Mouse (Mus musculus) embryonic fibroblast, embryonic 13.5 days (primary cell): ENCODE data around the gene 1810043G02Rik. TPM values are rescaled to one million over a fixed set of nuclear protein-coding genes. Genes with fewer than 3 reads are reported as not detected.
"Not testable (repeated sequence)": the region's sequence is repeated elsewhere in the genome, so short reads cannot be mapped to it uniquely, and the experiment has no call there.

Experiments used
- H3K27ac ChIP-seq: 2 replicates; pipeline ENCODE4 v1.5.1; 2012; ENCODE audit warnings: low read length, control low read depth, inconsistent platforms; ENCODE audit not compliant: insufficient read depth
- H3K4me1 ChIP-seq: 2 replicates; pipeline ENCODE4 v1.6.1; 2011; ENCODE audit warnings: low read length; ENCODE audit not compliant: control insufficient read depth, insufficient read depth
- H3K4me3 ChIP-seq: 2 replicates; pipeline ENCODE4 v1.5.1; 2011; ENCODE audit warnings: mild to moderate bottlenecking, control low read depth, low read length; ENCODE audit not compliant: insufficient read depth
- CTCF ChIP-seq: IDR thresholded peaks from 2 replicates; pipeline ENCODE4 v1.5.1; 2011; ENCODE audit warnings: mild to moderate bottlenecking, control low read depth, low read length, moderate library complexity, borderline replicate concordance; ENCODE audit not compliant: insufficient read depth
- POLR2A ChIP-seq: IDR thresholded peaks from 2 replicates; pipeline ENCODE4 v1.6.1; 2011; ENCODE audit warnings: low read depth, mild to moderate bottlenecking, control low read depth, low read length, moderate library complexity
- polyA plus RNA-seq: library from polyadenylated mRNA; stranded (reverse); fragments of >200 nt; gene quantifications from 2 replicates; pipeline ENCODE4 v1.2.4, GENCODE M21; 2011; ENCODE audit warnings: low read depth; ENCODE audit not compliant: missing spikeins, insufficient read length

Gene 1810043G02Rik
- 10.5 and 11.9 TPM in 2 replicates for polyA plus RNA-seq

- H3K27ac ChIP-seq, result peak within 1 kb of the TSS; percentile 15; the same call in 1 of the 2 replicates
Observed at GRCm38 (mm10) chr10:77978351-77979350, at the start of gene 1810043G02Rik. TSS of gene 1810043G02Rik (plus strand) at chr10:77978524.

GRCm38 (mm10) chr10:77939685-77940084 is 38.6 kb upstream of the 1810043G02Rik start:
- TF ChIP-seq CTCF, result no peak
- TF ChIP-seq POLR2A, result no peak
- Histone ChIP-seq H3K27ac (no peak overlapping the region), H3K4me1 (no peaks in the 10 kb centered on the region), H3K4me3 (no peak overlapping the region)

More at GRCm38 (mm10) chr10:77978351-77979350, at the start of gene 1810043G02Rik:
- TF ChIP-seq CTCF (no peak), POLR2A (peak; percentile 78)
- Histone ChIP-seq H3K4me1 (peaks cover 7% of the 10 kb centered on the region; the same call in 1 of the 2 replicates), H3K4me3 (peak within 1 kb of the TSS; percentile 67)

DNA sequence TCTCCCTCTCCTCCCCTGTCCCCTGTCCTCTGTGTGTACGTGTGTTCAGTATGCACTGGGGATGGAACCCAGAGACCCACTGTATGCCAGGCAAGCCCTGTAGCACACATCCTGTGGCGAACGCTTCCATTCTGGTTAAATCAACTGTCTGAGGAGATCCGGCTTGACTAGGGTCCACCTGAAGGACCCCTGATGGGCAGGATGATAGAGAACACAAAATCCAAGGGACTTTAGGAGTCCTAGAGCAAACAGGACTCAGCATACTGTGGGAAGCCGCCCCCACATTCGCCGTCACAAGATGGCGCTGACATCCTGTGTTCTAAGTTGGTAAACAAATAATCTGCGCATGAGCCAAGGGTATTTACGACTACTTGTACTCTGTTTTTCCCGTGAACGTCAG is 27.9 kb upstream of the 1810043G02Rik start:
- H3K4me1 ChIP-seq, H3K4me3 ChIP-seq: not testable (repeated sequence)

GRCm38 (mm10) chr10:77962725-77963124 is 15.6 kb upstream of the 1810043G02Rik start:
- Histone ChIP-seq H3K4me3 (no peak overlapping the region), H3K4me1 (no peaks in the 10 kb centered on the region), H3K27ac (no peak overlapping the region)
- TF ChIP-seq POLR2A (no peak), CTCF (no peak)

More for the DNA sequence above, 27.9 kb upstream of the 1810043G02Rik start:
- H3K27ac ChIP-seq, result not testable (repeated sequence)

- H3K4me1 ChIP-seq, result no peaks in the 10 kb centered on the region
- H3K4me3 ChIP-seq, result no peak overlapping the region
- TF ChIP-seq CTCF, result no peak
- TF ChIP-seq POLR2A, result no peak
- H3K27ac ChIP-seq, result no peak overlapping the region
Observed at GRCm38 (mm10) chr10:77963971-77964370, 14.4 kb upstream of the 1810043G02Rik start.

- no peak overlapping the region for H3K4me3 ChIP-seq
Observed at GRCm38 (mm10) chr10:77969274-77969972, 8.9 kb upstream of the 1810043G02Rik start.

DNA sequence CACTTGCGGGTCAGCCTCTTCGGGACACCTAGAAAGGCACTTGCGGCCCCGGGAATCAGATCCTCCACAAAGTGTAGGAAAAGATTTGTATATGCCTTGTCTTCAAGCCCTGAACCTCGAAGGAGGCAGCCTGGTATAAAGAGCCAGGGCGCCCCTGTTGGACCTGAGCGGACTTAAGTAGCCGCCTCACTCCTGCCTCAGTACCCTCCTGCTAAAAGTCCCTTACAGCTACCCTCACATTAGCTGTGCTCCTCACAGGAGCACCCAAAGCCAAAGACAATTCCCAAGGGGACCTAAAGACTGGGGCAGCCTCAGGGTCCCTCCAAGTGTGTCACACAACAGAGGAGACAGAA is 8.4 kb upstream of the 1810043G02Rik start:
- Histone ChIP-seq H3K27ac (no peak overlapping the region), H3K4me1 (0 out of 2 replicates have a peak, but pooled peaks cover 3% of the 10 kb centered on the region), H3K4me3 (no peak overlapping the region)
- TF ChIP-seq POLR2A, result no peak
- TF ChIP-seq CTCF, result no peak

More at GRCm38 (mm10) chr10:77969274-77969972, 8.9 kb upstream of the 1810043G02Rik start:
- 0 out of 2 replicates have a peak, but pooled peaks cover 3% of the 10 kb centered on the region for H3K4me1 ChIP-seq
- H3K27ac ChIP-seq, result no peak overlapping the region
- TF ChIP-seq CTCF, result no peak
- TF ChIP-seq POLR2A, result no peak

DNA sequence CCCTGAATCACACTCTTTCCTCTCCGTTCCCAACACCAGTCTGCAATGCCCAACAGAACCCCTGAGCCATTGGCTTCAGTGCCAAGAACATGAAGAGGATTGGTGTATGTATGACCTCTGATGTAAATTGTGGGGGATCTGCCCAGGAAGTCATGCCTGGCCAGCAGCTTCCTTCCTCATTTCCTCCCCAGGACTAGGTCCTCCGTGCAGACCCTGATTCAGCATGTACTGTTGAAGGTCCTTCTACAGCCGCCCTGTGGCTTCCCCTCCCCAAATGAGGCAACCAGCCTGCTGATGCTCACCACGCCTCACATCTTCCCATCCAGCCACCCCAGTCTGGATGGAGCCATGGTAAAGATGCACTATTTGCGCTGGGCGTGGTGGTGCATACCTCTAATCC is 7.8 kb upstream of the 1810043G02Rik start, which contains the start of gene Trpm2:
TSS of gene Trpm2 (minus strand) at position 83 of the 400 bp plus-strand sequence.
- H3K27ac ChIP-seq, result no peak within 1 kb of the TSS
- no peak within 1 kb of the TSS for H3K4me3 ChIP-seq
- H3K4me1 ChIP-seq, result 0 out of 2 replicates have a peak, but pooled peaks cover 3% of the 10 kb centered on the region
- no peak for TF ChIP-seq POLR2A
- no peak for TF ChIP-seq CTCF

GRCm38 (mm10) chr10:77971191-77971590 is 7.1 kb upstream of the 1810043G02Rik start:
- H3K4me1 ChIP-seq, result 0 out of 2 replicates have a peak, but pooled peaks cover 3% of the 10 kb centered on the region
- no peak overlapping the region for H3K4me3 ChIP-seq
- TF ChIP-seq POLR2A, result no peak
- no peak overlapping the region for H3K27ac ChIP-seq
